Mouse (Mus musculus): Measurements from ENCODE around the gene Gatb. TPM values are rescaled to one million over a fixed set of nuclear protein-coding genes. Genes with fewer than 3 reads are reported as not detected.

Gatb gene
- 21.5 and 28.9 TPM in 2 replicates for polyA plus RNA-seq (2014; fragmentation: Nextera tagmentation; extraction: Ambion mirVana)

DNA sequence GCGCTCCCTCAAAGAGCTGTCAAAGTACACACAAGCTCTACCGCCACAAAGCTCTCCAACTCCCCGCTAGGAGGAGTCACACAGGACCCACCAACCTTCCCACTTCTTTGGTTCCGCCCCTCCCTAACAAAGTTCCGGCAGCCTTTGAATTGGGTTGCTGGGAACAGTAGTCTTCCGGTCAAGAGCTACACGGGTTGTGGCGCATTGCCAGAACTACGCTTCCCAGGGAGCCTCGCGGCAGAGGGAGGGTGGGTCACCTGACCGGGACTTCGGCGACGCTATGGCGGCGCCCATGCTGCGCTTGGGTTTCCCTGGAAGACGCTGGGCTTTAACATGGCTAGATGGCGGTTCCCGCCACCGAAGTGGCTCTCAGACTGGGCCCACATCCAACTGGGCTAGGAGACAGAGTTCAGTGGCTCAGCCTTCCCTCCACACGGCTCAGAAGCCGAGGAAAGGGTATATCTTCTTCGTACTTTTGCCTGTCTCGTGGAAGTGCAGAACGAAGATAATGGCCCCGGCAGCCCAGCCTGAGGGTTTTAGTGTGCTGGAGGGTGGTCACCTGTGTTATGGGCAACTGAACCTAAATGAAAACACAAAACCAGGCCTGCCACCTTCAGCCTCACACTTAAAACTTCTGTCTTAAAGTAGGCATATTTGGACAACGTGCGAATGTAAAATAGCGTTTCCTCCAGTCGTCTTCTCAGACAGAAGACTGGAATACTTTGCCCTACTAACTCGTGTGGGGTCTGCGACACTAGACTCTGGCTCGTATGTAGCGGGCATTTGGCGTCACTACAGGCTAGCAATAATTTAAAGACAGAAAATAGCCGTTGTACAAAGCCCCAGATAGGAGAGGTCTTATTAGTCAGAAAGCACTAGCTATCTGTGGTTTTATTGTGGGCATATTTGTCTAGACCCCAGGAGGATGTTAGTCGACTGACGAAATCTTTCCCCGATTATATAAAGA lies at the start of gene Gatb:
TSS of gene Gatb (plus strand) at position 256 of the 967 bp plus-strand sequence.
- Histone ChIP-seq H3K27me3 (replicated peaks; ENCODE audit: control insufficient read depth, insufficient read depth, low read length) (no peaks in the 10 kb centered on the region), H3K36me3 (ENCODE audit: control insufficient read depth, insufficient read depth, low read length) (no peaks in the 10 kb centered on the region), H3K4me2 (ENCODE audit: low read length) (peak within 1 kb of the TSS; percentile 79), H3K27ac (ENCODE audit: low read depth, low read length) (peak within 1 kb of the TSS; percentile 76), H3K4me3 (ENCODE audit: low read depth, low read length) (peak within 1 kb of the TSS; percentile 72), H3K9me3 (replicated peaks; ENCODE audit: control insufficient read depth, low read length) (no peaks in the 10 kb centered on the region), H3K9ac (ENCODE audit: low read length) (peak within 1 kb of the TSS; percentile 84), H3K4me1 (ENCODE audit: control insufficient read depth, insufficient read depth, low read length) (peaks cover 2% of the 10 kb centered on the region; the same call in 1 of the 2 replicates)
- DNase-seq (ENCODE audit: low spot score): peak; percentile 100
- whole genome bisulfite sequencing: 3% methylated on average over 41 of the region's 41 CpGs
- peak; percentile 100 for ATAC-seq

GRCm38 (mm10) chr3:85530601-85531161 lies 43.2 kb upstream of the Gatb start:
- Histone ChIP-seq H3K4me2 (ENCODE audit: low read length) (no peak overlapping the region), H3K9ac (ENCODE audit: low read length) (no peak overlapping the region), H3K4me1 (ENCODE audit: control insufficient read depth, insufficient read depth, low read length) (no peaks in the 10 kb centered on the region), H3K27ac (ENCODE audit: low read depth, low read length) (no peak overlapping the region), H3K4me3 (ENCODE audit: low read depth, low read length) (no peak overlapping the region), H3K36me3 (ENCODE audit: control insufficient read depth, insufficient read depth, low read length) (no peaks in the 10 kb centered on the region), H3K9me3 (replicated peaks; ENCODE audit: control insufficient read depth, low read length) (no peaks in the 10 kb centered on the region), H3K27me3 (replicated peaks; ENCODE audit: control insufficient read depth, insufficient read depth, low read length) (no peaks in the 10 kb centered on the region)
- DNase-seq (ENCODE audit: low spot score): no peak
- no peak for ATAC-seq
- WGBS: 91% methylated on average over 8 of the region's 8 CpGs

GRCm38 (mm10) chr3:85532376-85532775 lies 41.5 kb upstream of the Gatb start:
- Histone ChIP-seq H3K4me3 (ENCODE audit: low read depth, low read length) (no peak overlapping the region), H3K9ac (ENCODE audit: low read length) (no peak overlapping the region), H3K4me1 (ENCODE audit: control insufficient read depth, insufficient read depth, low read length) (no peaks in the 10 kb centered on the region), H3K9me3 (replicated peaks; ENCODE audit: control insufficient read depth, low read length) (no peaks in the 10 kb centered on the region), H3K4me2 (ENCODE audit: low read length) (no peak overlapping the region), H3K27me3 (replicated peaks; ENCODE audit: control insufficient read depth, insufficient read depth, low read length) (no peaks in the 10 kb centered on the region), H3K36me3 (ENCODE audit: control insufficient read depth, insufficient read depth, low read length) (no peaks in the 10 kb centered on the region), H3K27ac (ENCODE audit: low read depth, low read length) (no peak overlapping the region)
- no peak for ATAC-seq
- no peak for DNase-seq (ENCODE audit: low spot score)
- 23% methylated on average over 3 of the region's 3 CpGs for WGBS

GRCm38 (mm10) chr3:85535042-85535441 lies 38.9 kb upstream of the Gatb start:
- no peaks in the 10 kb centered on the region for H3K4me1 ChIP-seq (ENCODE audit: control insufficient read depth, insufficient read depth, low read length)
- no peaks in the 10 kb centered on the region for H3K9me3 ChIP-seq (replicated peaks; ENCODE audit: control insufficient read depth, low read length)
- ATAC-seq (no peak), DNase-seq (ENCODE audit: low spot score) (peak; percentile 4)
- no peak overlapping the region for H3K4me2 ChIP-seq (ENCODE audit: low read length)
- H3K27ac ChIP-seq (ENCODE audit: low read depth, low read length): no peak overlapping the region
- no peak overlapping the region for H3K9ac ChIP-seq (ENCODE audit: low read length)
- H3K27me3 ChIP-seq (replicated peaks; ENCODE audit: control insufficient read depth, insufficient read depth, low read length): no peaks in the 10 kb centered on the region
- no peak overlapping the region for H3K4me3 ChIP-seq (ENCODE audit: low read depth, low read length)
- no peaks in the 10 kb centered on the region for H3K36me3 ChIP-seq (ENCODE audit: control insufficient read depth, insufficient read depth, low read length)
- 92% methylated on average over 3 of the region's 3 CpGs for WGBS

GRCm38 (mm10) chr3:85535621-85536520 lies 38.0 kb upstream of the Gatb start:
- no peak for DNase-seq (ENCODE audit: low spot score)
- no peak overlapping the region for H3K9ac ChIP-seq (ENCODE audit: low read length)
- H3K4me3 ChIP-seq (ENCODE audit: low read depth, low read length): no peak overlapping the region
- no peak overlapping the region for H3K27ac ChIP-seq (ENCODE audit: low read depth, low read length)
- 86% methylated on average over 11 of the region's 11 CpGs for WGBS
- no peaks in the 10 kb centered on the region for H3K36me3 ChIP-seq (ENCODE audit: control insufficient read depth, insufficient read depth, low read length)
- H3K9me3 ChIP-seq (replicated peaks; ENCODE audit: control insufficient read depth, low read length): no peaks in the 10 kb centered on the region
- H3K4me1 ChIP-seq (ENCODE audit: control insufficient read depth, insufficient read depth, low read length): no peaks in the 10 kb centered on the region
- no peak overlapping the region for H3K4me2 ChIP-seq (ENCODE audit: low read length)
- no peaks in the 10 kb centered on the region for H3K27me3 ChIP-seq (replicated peaks; ENCODE audit: control insufficient read depth, insufficient read depth, low read length)
- no peak for ATAC-seq

DNA sequence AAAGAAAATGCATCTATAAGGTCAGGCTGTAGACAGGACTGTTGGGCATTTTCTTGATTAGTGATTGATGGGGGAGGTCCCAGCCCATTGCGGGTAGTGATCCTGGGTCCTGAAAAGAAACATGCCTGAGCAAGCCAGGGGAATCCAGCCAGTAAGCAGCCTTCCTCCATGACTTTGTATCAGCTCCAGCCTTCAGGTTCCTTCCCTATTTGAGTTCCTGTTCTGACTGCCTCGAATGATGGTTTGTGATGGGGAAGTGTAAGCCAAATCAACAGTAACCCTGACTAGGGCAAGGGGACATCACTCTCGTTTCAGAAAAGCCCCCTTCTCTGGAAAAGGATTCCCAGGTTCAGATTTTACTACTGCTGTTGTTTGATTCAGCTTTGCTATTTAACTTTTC lies 31.2 kb upstream of the Gatb start:
- Histone ChIP-seq H3K4me1 (ENCODE audit: control insufficient read depth, insufficient read depth, low read length) (no peaks in the 10 kb centered on the region), H3K27ac (ENCODE audit: low read depth, low read length) (no peak overlapping the region), H3K27me3 (replicated peaks; ENCODE audit: control insufficient read depth, insufficient read depth, low read length) (no peaks in the 10 kb centered on the region), H3K9me3 (replicated peaks; ENCODE audit: control insufficient read depth, low read length) (no peaks in the 10 kb centered on the region), H3K4me2 (ENCODE audit: low read length) (no peak overlapping the region), H3K36me3 (ENCODE audit: control insufficient read depth, insufficient read depth, low read length) (no peaks in the 10 kb centered on the region), H3K9ac (ENCODE audit: low read length) (no peak overlapping the region), H3K4me3 (ENCODE audit: low read depth, low read length) (no peak overlapping the region)
- DNase-seq (ENCODE audit: low spot score): no peak
- 69% methylated on average over 3 of the region's 3 CpGs for WGBS
- no peak for ATAC-seq

DNA sequence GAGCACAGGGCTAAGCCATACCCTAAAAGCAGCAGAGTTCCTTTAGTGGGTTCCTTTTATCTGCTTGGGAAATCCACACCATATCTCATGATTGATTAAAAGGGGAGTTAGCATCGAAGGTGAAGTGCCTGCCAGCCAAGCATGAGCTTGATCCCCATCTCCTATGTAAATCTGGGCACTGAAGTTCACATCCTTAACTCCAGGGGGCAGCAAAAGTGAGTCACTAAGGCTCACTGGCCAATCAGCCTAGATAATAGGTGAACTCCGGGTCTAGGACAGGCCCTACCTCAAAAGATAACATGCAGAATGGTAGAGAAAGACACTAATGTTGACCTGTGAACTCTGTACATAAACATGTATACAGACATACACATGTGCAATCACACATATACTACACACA lies 30.3 kb upstream of the Gatb start:
- Histone ChIP-seq H3K4me1 (ENCODE audit: control insufficient read depth, insufficient read depth, low read length) (no peaks in the 10 kb centered on the region), H3K4me2 (ENCODE audit: low read length) (no peak overlapping the region), H3K27ac (ENCODE audit: low read depth, low read length) (no peak overlapping the region), H3K9me3 (replicated peaks; ENCODE audit: control insufficient read depth, low read length) (no peaks in the 10 kb centered on the region), H3K27me3 (replicated peaks; ENCODE audit: control insufficient read depth, insufficient read depth, low read length) (no peaks in the 10 kb centered on the region), H3K9ac (ENCODE audit: low read length) (no peak overlapping the region), H3K36me3 (ENCODE audit: control insufficient read depth, insufficient read depth, low read length) (no peaks in the 10 kb centered on the region), H3K4me3 (ENCODE audit: low read depth, low read length) (no peak overlapping the region)
- ATAC-seq: no peak
- peak; percentile 23 for DNase-seq (ENCODE audit: low spot score)
- WGBS: 54% methylated on average over 2 of the region's 2 CpGs

GRCm38 (mm10) chr3:85550312-85550711 lies 23.6 kb upstream of the Gatb start:
- no peak for ATAC-seq
- WGBS: 81% methylated on average over 4 of the region's 4 CpGs

More at GRCm38 (mm10) chr3:85550312-85550711, 23.6 kb upstream of the Gatb start:
- no peak overlapping the region for H3K4me3 ChIP-seq (ENCODE audit: low read depth, low read length)
- no peaks in the 10 kb centered on the region for H3K27me3 ChIP-seq (replicated peaks; ENCODE audit: control insufficient read depth, insufficient read depth, low read length)
- H3K27ac ChIP-seq (ENCODE audit: low read depth, low read length): no peak overlapping the region
- no peak overlapping the region for H3K9ac ChIP-seq (ENCODE audit: low read length)
- no peaks in the 10 kb centered on the region for H3K36me3 ChIP-seq (ENCODE audit: control insufficient read depth, insufficient read depth, low read length)
- no peak for DNase-seq (ENCODE audit: low spot score)
- H3K9me3 ChIP-seq (replicated peaks; ENCODE audit: control insufficient read depth, low read length): no peaks in the 10 kb centered on the region
- H3K4me1 ChIP-seq (ENCODE audit: control insufficient read depth, insufficient read depth, low read length): no peaks in the 10 kb centered on the region
- no peak overlapping the region for H3K4me2 ChIP-seq (ENCODE audit: low read length)
